Mouse (Mus musculus): Measurements from ENCODE around the gene Slc15a3. TPM values are rescaled to one million over a fixed set of nuclear protein-coding genes. Genes with fewer than 3 reads are reported as not detected.

Slc15a3 gene
- polyA plus RNA-seq (2017; shearing (Covaris generic)): not detected

GRCm38 (mm10) chr19:10839010-10839892 lies at the start of gene Slc15a3:
Gene Slc15a3, plus strand, starts transcription at chr19:10839727.

GRCm38 (mm10) chr19:10829436-10830175 lies 9.9 kb upstream of the Slc15a3 start, which contains the start of gene Cd6:
Gene Cd6, minus strand, starts transcription at chr19:10830058.

GRCm38 (mm10) chr19:10869886-10870527 lies 30.5 kb downstream of the Slc15a3 start, which contains the start of gene Tmem132a:
Gene Tmem132a, minus strand, starts transcription at chr19:10869940.

GRCm38 (mm10) chr19:10881426-10882154 lies 42.1 kb downstream of the Slc15a3 start, which contains the start of gene Tmem109:
Gene Tmem109, minus strand, starts transcription at chr19:10882001.

GRCm38 (mm10) chr19:10895016-10895528 lies 55.5 kb downstream of the Slc15a3 start, which contains the start of gene Prpf19:
Gene Prpf19, plus strand, starts transcription at chr19:10895231.

Other genes starting within 250 kb of the Slc15a3 start
- gene Ddb1, start 234.4 kb upstream of the Slc15a3 start, polyA plus RNA-seq (2017; shearing (Covaris generic)): 152 TPM
- 3.3 TPM for gene Tkfc, start 234.1 kb upstream of the Slc15a3 start, polyA plus RNA-seq (2017; shearing (Covaris generic))
- gene Vwce, start 205.5 kb upstream of the Slc15a3 start, polyA plus RNA-seq (2017; shearing (Covaris generic)): 0.96 TPM
- gene Pga5, start 161.7 kb upstream of the Slc15a3 start, polyA plus RNA-seq (2017; shearing (Covaris generic)): not detected
- 24.7 TPM for gene Vps37c, start 151.0 kb upstream of the Slc15a3 start, polyA plus RNA-seq (2017; shearing (Covaris generic))
- gene Cd5, start 100.7 kb upstream of the Slc15a3 start, polyA plus RNA-seq (2017; shearing (Covaris generic)): 371 TPM
- gene Cd6, start 9.7 kb upstream of the Slc15a3 start, polyA plus RNA-seq (2017; shearing (Covaris generic)): 429 TPM
- gene Tmem132a, start 30.2 kb downstream of the Slc15a3 start, polyA plus RNA-seq (2017; shearing (Covaris generic)): 0.12 TPM
- 39.4 TPM for gene Tmem109, start 42.3 kb downstream of the Slc15a3 start, polyA plus RNA-seq (2017; shearing (Covaris generic))
- gene Prpf19, start 55.5 kb downstream of the Slc15a3 start, polyA plus RNA-seq (2017; shearing (Covaris generic)): 81.2 TPM
- gene Zp1, start 80.9 kb downstream of the Slc15a3 start, polyA plus RNA-seq (2017; shearing (Covaris generic)): not detected
- not detected for gene Ptgdr2, start 97.4 kb downstream of the Slc15a3 start, polyA plus RNA-seq (2017; shearing (Covaris generic))
- 18.8 TPM for gene Ccdc86, start 109.5 kb downstream of the Slc15a3 start, polyA plus RNA-seq (2017; shearing (Covaris generic))
- gene Ms4a10, start 134.9 kb downstream of the Slc15a3 start, polyA plus RNA-seq (2017; shearing (Covaris generic)): not detected
- not detected for gene Ms4a15, start 153.5 kb downstream of the Slc15a3 start, polyA plus RNA-seq (2017; shearing (Covaris generic))
- gene Ms4a18, start 178.3 kb downstream of the Slc15a3 start, polyA plus RNA-seq (2017; shearing (Covaris generic)): not detected
- not detected for gene Ms4a8a, start 241.4 kb downstream of the Slc15a3 start, polyA plus RNA-seq (2017; shearing (Covaris generic))

All from naive thymus-derived CD4-positive, alpha-beta T cell, adult 5 months (primary cell).